Mouse (Mus musculus) kidney, embryonic 15.5 days (tissue): ENCODE data around the gene Mrpl45. TPM values are rescaled to one million over a fixed set of nuclear protein-coding genes. Genes with fewer than 3 reads are reported as not detected.

ENCODE experiments used
- polyA plus RNA-seq: library from polyadenylated mRNA; unstranded; fragments of >200 nt; fragmentation: Nextera tagmentation; extraction: Ambion mirVana; gene quantifications from 2 replicates; pipeline ENCODE4 v1.2.1, GENCODE M21; 2015

Mrpl45 gene
- polyA plus RNA-seq, 1 experiment from 2014 or later = 52.4 TPM

Other genes with a start within 250 kb of the Mrpl45 start
- 0.14 and 0.27 TPM in 2 replicates for gene Tbx21, start 200.4 kb upstream of the Mrpl45 start, polyA plus RNA-seq
- gene Tbkbp1, start 164.2 kb upstream of the Mrpl45 start, polyA plus RNA-seq = 5.5 and 5.8 TPM in 2 replicates
- 55.1 and 56.3 TPM in 2 replicates for gene Kpnb1, start 127.8 kb upstream of the Mrpl45 start, polyA plus RNA-seq
- 76.9 and 88.5 TPM in 2 replicates for gene Npepps, start 35.1 kb upstream of the Mrpl45 start, polyA plus RNA-seq
- 0.10 and 0.53 TPM in 2 replicates for gene Gpr179, start 36.4 kb downstream of the Mrpl45 start, polyA plus RNA-seq
- 3.8 and 3.9 TPM in 2 replicates for gene Socs7, start 46.8 kb downstream of the Mrpl45 start, polyA plus RNA-seq
- 4.6 and 5.9 TPM in 2 replicates for gene Arhgap23, start 99.8 kb downstream of the Mrpl45 start, polyA plus RNA-seq
- gene 4933428G20Rik, start 184.6 kb downstream of the Mrpl45 start, polyA plus RNA-seq = 0.49 and 0.84 TPM in 2 replicates